In genomic region chr1:131269797-131270578, GRCm38 (mm10) we compare ENCODE assay signal across 8 mouse cellular contexts. TPM values are rescaled to one million over a fixed set of nuclear protein-coding genes. Genes with fewer than 3 reads are reported as not detected.
DNase-seq lines count a peak whose midpoint lies in the region; ATAC-seq lines count a peak whose summit lies in the region.

No protein-coding gene starts in this region.

- peaks cover 10% of the 10 kb centered on the region for H3K4me1 ChIP-seq in intestine, embryonic 15.5 days (replicated peaks)
- peaks cover 10% of the 10 kb centered on the region for H3K4me1 ChIP-seq in midbrain, embryonic 10.5 days

- H3K27me3 ChIP-seq in intestine, embryonic 15.5 days (replicated peaks) = no peaks in the 10 kb centered on the region
- H3K27me3 ChIP-seq in midbrain, embryonic 10.5 days (ENCODE audit: low read depth, poor library complexity, severe bottlenecking) = peaks cover 16% of the 10 kb centered on the region

- no peak overlapping the region for H3K27ac ChIP-seq in intestine, embryonic 15.5 days
- H3K27ac ChIP-seq in midbrain, embryonic 10.5 days (replicated peaks) = peak overlapping the region; percentile 46

- no peaks in the 10 kb centered on the region for H3K9me3 ChIP-seq in intestine, embryonic 15.5 days
- H3K9me3 ChIP-seq in midbrain, embryonic 10.5 days (replicated peaks) = no peaks in the 10 kb centered on the region

- ATAC-seq in intestine, embryonic 15.5 days = peak; percentile 60; the same call in 1 of the 2 replicates

- H3K9ac ChIP-seq in intestine, embryonic 15.5 days = no peak overlapping the region

- intact Hi-C loops in left cerebral cortex, postnatal 10 days (cut with DNase I) = loop anchor here (5.0 kb wide), 1 partner anchor 163 kb away; no protein-coding TSS in a partner anchor

- no peak overlapping the region for H3K4me3 ChIP-seq in intestine, embryonic 15.5 days (replicated peaks)
- no peak overlapping the region for H3K4me3 ChIP-seq in midbrain, embryonic 10.5 days

- DNase-seq in heart, adult 11 months = peak; percentile 90
- no peak for DNase-seq in heart, adult 8-10 months (ENCODE audit: low spot score)
- peak; percentile 85 to 88 for DNase-seq in cerebellum, postnatal 25 days
- DNase-seq in frontal cortex, postnatal 36 days (ENCODE audit: low spot score in 2 of 2) = peak; percentile 78 to 80
- DNase-seq in left cerebral cortex, postnatal 10 days (ENCODE audit: extremely low spot score in 1 of 2, low spot score in 2 of 2) = peak; percentile 67 to 73
- DNase-seq in midbrain, embryonic 10.5 days (ENCODE audit: low spot score) = peak; percentile 79
- DNase-seq in skeletal muscle tissue, adult 2 months (ENCODE audit: low read depth, low spot score) = peak; percentile 47

- WGBS in intestine, embryonic 15.5 days = 36% methylated on average over 22 of the region's 22 CpGs
- WGBS in midbrain, embryonic 10.5 days = 32% methylated on average over 22 of the region's 22 CpGs

- no peaks in the 10 kb centered on the region for H3K36me3 ChIP-seq in intestine, embryonic 15.5 days
- H3K36me3 ChIP-seq in midbrain, embryonic 10.5 days = no peaks in the 10 kb centered on the region

- H3K4me2 ChIP-seq in intestine, embryonic 15.5 days (replicated peaks) = no peak overlapping the region

RNA-seq across cellular contexts. Expression of gene Ikbke, which starts 9.4 kb away (rescaled TPM):
- 1 to 10 TPM in 3 of 4 experiments, under 1 TPM in 1; 0.95 to 1.4 (median 1.1) TPM for total RNA-seq in heart, adult 8-10 months (2022)
- polyA plus RNA-seq in intestine, embryonic 15.5 days (2015; fragmentation: Nextera tagmentation; extraction: Ambion mirVana) = 7.3 and 9.6 TPM in 2 replicates
- total RNA-seq in left cerebral cortex, postnatal 10 days (2021) = 1 to 10 TPM; 1.8 to 2.2 TPM
- 0.54 and 1.2 TPM in 2 replicates for polyA plus RNA-seq in midbrain, embryonic 10.5 days (2016; fragmentation: Nextera tagmentation; extraction: Ambion mirVana)

RNA-seq across cellular contexts. Expression of gene Rassf5, which starts 24.9 kb away (rescaled TPM):
- total RNA-seq in heart, adult 8-10 months (2022) = 1 to 10 TPM; 1.4 to 2.6 (median 1.5) TPM
- 2.8 and 3.1 TPM in 2 replicates for polyA plus RNA-seq in intestine, embryonic 15.5 days (2015; fragmentation: Nextera tagmentation; extraction: Ambion mirVana)
- total RNA-seq in left cerebral cortex, postnatal 10 days (2021) = 10 to 100 TPM; 19.9 to 21.8 TPM
- polyA plus RNA-seq in midbrain, embryonic 10.5 days (2016; fragmentation: Nextera tagmentation; extraction: Ambion mirVana) = 0.93 and 1.0 TPM in 2 replicates

Comparison
In these comparisons a context has a peak if more than half of its experiments do, and no peak if none do; other contexts are left out.
1. RNA of gene Rassf5, which starts 24.9 kb away (total RNA-seq): 19.9 to 21.8 TPM in left cerebral cortex, postnatal 10 days; 1.4 to 2.6 TPM in heart, adult 8-10 months; every median in the first group is over 4 times any median in the second.